Mouse (Mus musculus) E14TG2a.4 (cell line): ENCODE results near the gene Olfr690.

Experiments
- H3K27me3 ChIP-seq: 2 replicates; pipeline ENCODE4 v1.6.1; 2014; ENCODE audit warnings: low read length, control low read depth; ENCODE audit not compliant: insufficient read depth
- H3K36me3 ChIP-seq: 2 replicates; pipeline ENCODE4 v1.6.1; 2014; ENCODE audit warnings: low read length, control low read depth; ENCODE audit not compliant: insufficient read depth
- H3K4me1 ChIP-seq: replicated peaks from 2 replicates; pipeline ENCODE4 v1.6.1; 2014; ENCODE audit warnings: low read depth, low read length, control low read depth
- H3K4me3 ChIP-seq: replicated peaks from 2 replicates; pipeline ENCODE4 v1.5.1; 2014; ENCODE audit warnings: mild to moderate bottlenecking, low read length
- H3K9me3 ChIP-seq: 2 replicates; pipeline ENCODE4 v1.6.1; 2014; ENCODE audit warnings: low read length, control low read depth
- CTCF ChIP-seq: conservative IDR thresholded peaks from 2 replicates; pipeline ENCODE4 v1.5.1; 2014; ENCODE audit warnings: low read length
- NANOG ChIP-seq: IDR thresholded peaks from 2 replicates; pipeline ENCODE4 v1.6.1; 2014; ENCODE audit warnings: borderline replicate concordance, low read length, mixed read lengths
- POU5F1 ChIP-seq: IDR thresholded peaks from 2 replicates; pipeline ENCODE4 v1.6.1; 2014; ENCODE audit warnings: low read length, borderline replicate concordance

Gene Olfr690

GRCm38 (mm10) chr7:105334004-105334403, at the start of gene Olfr690:
TSS of gene Olfr690 (minus strand) at chr7:105334104.
- no peaks in the 10 kb centered on the region for H3K36me3 ChIP-seq
- H3K9me3 ChIP-seq, result peaks cover 5% of the 10 kb centered on the region; the same call in 1 of the 2 replicates
- H3K4me3 ChIP-seq, result no peak within 1 kb of the TSS
- TF ChIP-seq CTCF, result no peak
- TF ChIP-seq POU5F1, result no peak
- no peak for TF ChIP-seq NANOG
- H3K4me1 ChIP-seq, result no peaks in the 10 kb centered on the region
- no peaks in the 10 kb centered on the region for H3K27me3 ChIP-seq

- Histone ChIP-seq H3K9me3 (no peaks in the 10 kb centered on the region), H3K36me3 (peaks cover 98% of the 10 kb centered on the region), H3K4me1 (no peaks in the 10 kb centered on the region), H3K4me3 (no peak overlapping the region), H3K27me3 (no peaks in the 10 kb centered on the region)
- TF ChIP-seq CTCF, result no peak
- no peak for TF ChIP-seq POU5F1
- TF ChIP-seq NANOG, result no peak
These were observed 46.4 kb upstream of the Olfr690 start for GRCm38 (mm10) chr7:105380329-105380728.

- H3K27me3 ChIP-seq, result no peaks in the 10 kb centered on the region
- H3K9me3 ChIP-seq, result no peaks in the 10 kb centered on the region
- peaks cover 92% of the 10 kb centered on the region for H3K36me3 ChIP-seq
- H3K4me1 ChIP-seq, result no peaks in the 10 kb centered on the region
- H3K4me3 ChIP-seq, result no peak within 1 kb of the TSS
- TF ChIP-seq POU5F1 (no peak), CTCF (no peak), NANOG (no peak)
These were observed 41.0 kb upstream of the Olfr690 start, which contains the start of gene Gm5901 for GRCm38 (mm10) chr7:105374866-105375265. TSS of gene Gm5901 (plus strand) at chr7:105375038.

GRCm38 (mm10) chr7:105373976-105374375, 40.1 kb upstream of the Olfr690 start:
- Histone ChIP-seq H3K27me3 (no peaks in the 10 kb centered on the region), H3K4me3 (no peak overlapping the region), H3K4me1 (no peaks in the 10 kb centered on the region), H3K9me3 (no peaks in the 10 kb centered on the region), H3K36me3 (peaks cover 83% of the 10 kb centered on the region)
- no peak for TF ChIP-seq NANOG

- Histone ChIP-seq H3K4me1 (no peaks in the 10 kb centered on the region), H3K9me3 (no peaks in the 10 kb centered on the region), H3K27me3 (no peaks in the 10 kb centered on the region), H3K36me3 (peaks cover 78% of the 10 kb centered on the region), H3K4me3 (no peak overlapping the region)
- TF ChIP-seq POU5F1 (no peak), NANOG (no peak), CTCF (no peak)
These were observed 39.6 kb upstream of the Olfr690 start for GRCm38 (mm10) chr7:105373509-105373908.

GRCm38 (mm10) chr7:105372912-105373311, 39.0 kb upstream of the Olfr690 start:
- H3K27me3 ChIP-seq, result no peaks in the 10 kb centered on the region
- H3K4me3 ChIP-seq, result no peak overlapping the region
- peaks cover 72% of the 10 kb centered on the region for H3K36me3 ChIP-seq
- no peaks in the 10 kb centered on the region for H3K9me3 ChIP-seq
- H3K4me1 ChIP-seq, result no peaks in the 10 kb centered on the region
- TF ChIP-seq POU5F1 (no peak), CTCF (no peak), NANOG (no peak)

GRCm38 (mm10) chr7:105368521-105368920, 34.6 kb upstream of the Olfr690 start:
- TF ChIP-seq NANOG, result no peak
- TF ChIP-seq CTCF, result no peak
- no peak for TF ChIP-seq POU5F1
- Histone ChIP-seq H3K27me3 (no peaks in the 10 kb centered on the region), H3K4me3 (no peak overlapping the region)

GRCm38 (mm10) chr7:105367930-105368329, 34.0 kb upstream of the Olfr690 start, which contains the start of gene Olfr692:
TSS of gene Olfr692 (plus strand) at chr7:105368230.
- Histone ChIP-seq H3K36me3 (peaks cover 24% of the 10 kb centered on the region), H3K27me3 (no peaks in the 10 kb centered on the region), H3K9me3 (no peaks in the 10 kb centered on the region), H3K4me1 (no peaks in the 10 kb centered on the region), H3K4me3 (no peak within 1 kb of the TSS)
- TF ChIP-seq CTCF (no peak), NANOG (no peak), POU5F1 (no peak)

More at GRCm38 (mm10) chr7:105368521-105368920, 34.6 kb upstream of the Olfr690 start:
- Histone ChIP-seq H3K36me3 (peaks cover 30% of the 10 kb centered on the region), H3K4me1 (no peaks in the 10 kb centered on the region), H3K9me3 (no peaks in the 10 kb centered on the region)

GRCm38 (mm10) chr7:105367268-105367667, 33.4 kb upstream of the Olfr690 start:
- TF ChIP-seq POU5F1 (no peak), CTCF (no peak), NANOG (no peak)

More at GRCm38 (mm10) chr7:105367268-105367667, 33.4 kb upstream of the Olfr690 start:
- no peaks in the 10 kb centered on the region for H3K27me3 ChIP-seq
- peaks cover 18% of the 10 kb centered on the region for H3K36me3 ChIP-seq
- no peaks in the 10 kb centered on the region for H3K9me3 ChIP-seq
- H3K4me1 ChIP-seq, result no peaks in the 10 kb centered on the region
- H3K4me3 ChIP-seq, result no peak overlapping the region
